Mouse (Mus musculus): ENCODE data around the gene Vmn1r78. TPM values are rescaled to one million over a fixed set of nuclear protein-coding genes. Genes with fewer than 3 reads are reported as not detected.
"Not testable (repeated sequence)": the region's sequence is repeated elsewhere in the genome, so short reads cannot be mapped to it uniquely, and the experiment has no call there.

Vmn1r78 gene
- polyA plus RNA-seq (2017; shearing (Covaris generic)): not detected

GRCm38 (mm10) chr7:12149957-12150356 lies at the start of gene Vmn1r78:
Vmn1r78 (plus strand) TSS chr7:12150257.
- ATAC-seq: no peak

GRCm38 (mm10) chr7:12156463-12156862 lies 6.4 kb downstream of the Vmn1r78 start:
- ATAC-seq: peak; percentile 65

- ATAC-seq: not testable (repeated sequence)
These were observed 20.9 kb downstream of the Vmn1r78 start, which contains the start of gene Vmn1r79 for GRCm38 (mm10) chr7:12170979-12171378. Vmn1r79 (plus strand) TSS chr7:12171279.

GRCm38 (mm10) chr7:12172926-12173325 lies 22.9 kb downstream of the Vmn1r78 start:
- not testable (repeated sequence) for ATAC-seq

GRCm38 (mm10) chr7:12188986-12189385 lies 38.9 kb downstream of the Vmn1r78 start, which contains the start of gene Vmn1r80:
Vmn1r80 (plus strand) TSS chr7:12189286.
- ATAC-seq: no peak

- ATAC-seq: no peak
These were observed 54.1 kb downstream of the Vmn1r78 start for GRCm38 (mm10) chr7:12204141-12204540.

Other genes with a start within 250 kb of the Vmn1r78 start
- gene Vmn1r76, start 212.0 kb upstream of the Vmn1r78 start, polyA plus RNA-seq (2017; shearing (Covaris generic)): under 1 TPM in 1 of 3 experiments, not detected in 2; 0.05 TPM
- gene Vmn1r77, start 113.5 kb upstream of the Vmn1r78 start, polyA plus RNA-seq (2017; shearing (Covaris generic)): under 1 TPM in 1 of 3 experiments, not detected in 2; 0.04 TPM
- gene Vmn1r79, start 21.0 kb downstream of the Vmn1r78 start, polyA plus RNA-seq (2017; shearing (Covaris generic)): not detected
- not detected for gene Vmn1r80, start 39.0 kb downstream of the Vmn1r78 start, polyA plus RNA-seq (2017; shearing (Covaris generic))
- gene Vmn1r81, start 118.0 kb downstream of the Vmn1r78 start, polyA plus RNA-seq (2017; shearing (Covaris generic)): under 1 TPM in 2 of 3 experiments, not detected in 1; 0.04 to 0.07 TPM
- not detected for gene Vmn1r82, start 150.2 kb downstream of the Vmn1r78 start, polyA plus RNA-seq (2017; shearing (Covaris generic))
- gene Vmn1r83, start 179.2 kb downstream of the Vmn1r78 start, polyA plus RNA-seq (2017; shearing (Covaris generic)): not detected
- under 1 TPM in 1 of 3 experiments, not detected in 2; 0.31 TPM for gene Vmn1r84, start 219.0 kb downstream of the Vmn1r78 start, polyA plus RNA-seq (2017; shearing (Covaris generic))

All from inflammation-experienced regulatory T-cells, adult 6 months (primary cell).